Mouse (Mus musculus) myocyte (in vitro differentiated cells): Measurements from ENCODE around the gene Aup1.

Source experiments
- CEBPB ChIP-seq: IDR thresholded peaks from 2 replicates; pipeline ENCODE4 v1.6.1; 2011; ENCODE audit warnings: mild to moderate bottlenecking, moderate library complexity; ENCODE audit not compliant: poor library complexity, insufficient read depth, severe bottlenecking
- MYOD1 ChIP-seq, 3 experiments: IDR thresholded peaks; one replicate each; pipeline ENCODE4 v1.6.1; 2011; ENCODE audit warnings: control low read depth in 2 of 3, low read depth in 2 of 3, mild to moderate bottlenecking in 2 of 3, moderate library complexity in 1 of 3; ENCODE audit not compliant: insufficient read length in 2 of 3, control insufficient read depth in 1 of 3
- POLR2A ChIP-seq: IDR thresholded peaks from one replicate; pipeline ENCODE4 v1.6.1; 2011; ENCODE audit warnings: low read depth, mild to moderate bottlenecking, control low read depth, moderate library complexity; ENCODE audit not compliant: insufficient read length
- POLR2AphosphoS2 ChIP-seq: IDR thresholded peaks from one replicate; pipeline ENCODE4 v1.6.1; 2011; ENCODE audit warnings: low read depth, control low read depth; ENCODE audit not compliant: insufficient read length
- TCF12 ChIP-seq: IDR thresholded peaks from one replicate; pipeline ENCODE4 v1.6.1; 2011; ENCODE audit warnings: mild to moderate bottlenecking, control low read depth; ENCODE audit not compliant: poor library complexity, insufficient read depth, severe bottlenecking

- no peak for TF ChIP-seq POLR2A
- no peak for TF ChIP-seq POLR2AphosphoS2
- no peak for TF ChIP-seq TCF12
- TF ChIP-seq MYOD1 (IDR thresholded peaks at IDR 0.05; ENCODE audit: control insufficient read depth in 1 of 3, insufficient read length in 2 of 3, low read depth in 2 of 3) = no peak
- no peak for TF ChIP-seq CEBPB
These were observed 12.1 kb downstream of the Aup1 start for GRCm38 (mm10) chr6:83066441-83066840.
